Mouse (Mus musculus): Measurements from ENCODE around the gene Dlg1. TPM values are rescaled to one million over a fixed set of nuclear protein-coding genes. Genes with fewer than 3 reads are reported as not detected.
A peak's percentile ranks its signal among the peaks of the same experiment; 100 is the strongest.

The Dlg1 gene
- total RNA-seq (2014; fragmentation: Nextera tagmentation) (62.6 and 109 TPM in 2 replicates), total RNA-seq (2017) (47.9 and 60.7 TPM in 2 replicates), polyA plus RNA-seq (2012) (11.2 and 12.5 TPM in 2 replicates)

DNA sequence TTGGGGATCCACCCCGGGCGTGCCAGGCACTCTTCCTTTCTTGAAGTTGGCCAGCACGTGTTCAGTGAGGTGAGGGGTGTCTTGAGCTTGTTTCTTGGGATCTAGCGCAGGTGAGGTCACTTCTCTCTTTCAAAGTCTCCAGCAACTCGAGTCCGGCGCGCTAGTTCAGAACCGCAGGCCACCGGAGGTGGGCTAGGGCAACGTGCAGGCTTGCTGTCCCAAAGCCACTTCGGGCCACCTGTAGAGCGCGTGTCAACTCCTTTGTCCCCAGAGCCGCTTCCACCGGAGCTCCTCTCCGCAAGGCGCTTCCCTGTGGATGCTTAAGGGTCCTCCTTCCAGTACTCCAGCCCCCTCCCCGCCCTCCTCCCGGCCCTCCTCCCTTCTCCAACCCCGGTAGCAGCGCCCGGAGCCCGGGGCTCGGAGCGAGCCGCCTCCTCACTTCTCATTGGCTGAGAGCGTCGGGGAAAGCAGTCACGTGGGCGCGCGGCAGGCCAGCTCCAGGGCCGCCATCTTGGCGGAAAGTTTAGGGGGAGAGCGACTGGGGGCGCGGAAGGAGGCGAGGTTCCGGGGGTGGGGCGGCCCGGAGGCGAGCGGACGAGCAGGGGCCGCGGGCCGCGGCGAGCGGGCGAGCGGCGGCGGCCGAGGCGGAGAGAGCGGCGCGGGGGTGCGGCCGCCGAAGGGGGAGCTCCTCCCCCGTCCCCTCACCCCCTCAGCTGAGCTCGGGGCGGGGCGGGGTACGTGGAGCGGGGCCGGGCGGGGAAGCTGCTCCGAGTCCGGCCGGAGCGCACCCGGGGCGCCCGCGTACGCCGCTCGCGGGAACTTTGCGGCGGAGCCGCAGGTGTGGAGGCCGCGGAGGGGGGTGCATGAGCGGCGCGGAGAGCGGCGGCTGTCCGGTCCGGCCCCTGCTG is at the start of gene Dlg1:
Gene Dlg1, plus strand, starts transcription at position 65 of the 908 bp plus-strand sequence.
- Histone ChIP-seq H3K4me3 (ENCODE audit: low read depth, low read length) (peak within 1 kb of the TSS; percentile 85), H3K4me1 (ENCODE audit: insufficient read depth, low read depth, low read length) (peaks cover 40% of the 10 kb centered on the region), H3K27me3 (ENCODE audit: insufficient read depth, low read length) (peaks cover 17% of the 10 kb centered on the region), H3K9me3 (replicated peaks) (no peaks in the 10 kb centered on the region), H3K36me3 (replicated peaks) (peaks cover 17% of the 10 kb centered on the region)
- ATAC-seq (ENCODE audit: extremely low read depth, insufficient number of reproducible peaks, low FRiP score, poor library complexity, severe bottlenecking) (peak; percentile 91), DNase-seq (ENCODE audit: low spot score) (peak; percentile 97)
- TF ChIP-seq GATA1 (IDR thresholded peaks at IDR 0.05; ENCODE audit: borderline replicate concordance, low read length) = no peak
- TF ChIP-seq GATA2 (IDR thresholded peaks at IDR 0.05; ENCODE audit: borderline replicate concordance, low read depth, low read length) = no peak
- TF ChIP-seq TAL1 (conservative IDR thresholded peaks at IDR 0.05; ENCODE audit: low read depth, low read length) = no peak
- no peak for TF ChIP-seq CTCF (IDR thresholded peaks at IDR 0.05; ENCODE audit: low read depth, low read length)
- no peak for TF ChIP-seq POLR2AphosphoS5 (IDR thresholded peaks at IDR 0.05; ENCODE audit: insufficient replicate concordance, low read depth, low read length)

DNA sequence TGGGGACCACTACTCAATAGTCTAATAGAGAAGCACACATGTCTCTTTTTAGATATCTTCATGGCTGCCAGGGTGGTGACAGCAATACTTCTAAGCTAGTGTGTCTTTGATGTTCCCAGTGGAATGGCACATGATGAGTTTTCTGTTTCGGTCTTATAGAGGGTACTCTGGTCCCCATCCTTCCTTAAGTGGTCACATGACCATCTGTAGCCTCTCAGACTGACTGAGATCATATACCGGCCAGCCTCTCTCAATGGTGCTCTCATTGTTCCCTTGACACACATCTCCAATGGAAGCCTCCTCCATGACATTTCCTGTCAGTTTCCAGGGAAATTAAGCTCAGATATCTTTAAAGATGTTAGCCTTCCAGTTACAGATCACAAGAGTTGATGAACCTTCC is 46.9 kb upstream of the Dlg1 start:
- Histone ChIP-seq H3K4me1 (ENCODE audit: insufficient read depth, low read depth, low read length) (no peaks in the 10 kb centered on the region), H3K36me3 (replicated peaks) (no peaks in the 10 kb centered on the region), H3K27me3 (ENCODE audit: insufficient read depth, low read length) (peaks cover 28% of the 10 kb centered on the region), H3K4me3 (ENCODE audit: low read depth, low read length) (no peak overlapping the region), H3K9me3 (replicated peaks) (no peaks in the 10 kb centered on the region)
- ATAC-seq (ENCODE audit: extremely low read depth, insufficient number of reproducible peaks, low FRiP score, poor library complexity, severe bottlenecking) (no peak), DNase-seq (ENCODE audit: low spot score) (no peak)
- TF ChIP-seq TAL1 (conservative IDR thresholded peaks at IDR 0.05; ENCODE audit: low read depth, low read length) (no peak), CTCF (IDR thresholded peaks at IDR 0.05; ENCODE audit: low read depth, low read length) (no peak)

DNA sequence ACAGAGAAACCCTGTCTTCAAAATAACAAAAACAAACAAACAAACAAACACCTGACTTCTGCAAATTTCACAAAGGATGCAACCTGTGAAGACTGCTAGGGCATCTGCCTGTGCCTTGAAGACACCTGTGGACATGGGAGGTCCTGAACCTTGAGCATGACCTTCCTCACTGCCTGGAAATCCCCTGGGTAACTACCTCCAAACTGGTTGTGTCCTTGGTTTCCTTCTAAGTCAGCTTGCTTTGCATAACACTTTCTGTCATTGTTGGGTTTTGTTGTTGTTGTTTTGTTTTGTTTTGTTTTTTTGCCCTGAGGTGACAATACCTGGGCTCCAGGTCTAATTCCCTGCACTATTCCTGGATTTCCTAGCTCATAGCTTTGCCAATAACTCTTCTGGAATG is 46.1 kb upstream of the Dlg1 start:
- DNase-seq (ENCODE audit: low spot score) (no peak), ATAC-seq (ENCODE audit: extremely low read depth, insufficient number of reproducible peaks, low FRiP score, poor library complexity, severe bottlenecking) (no peak)
- H3K36me3 ChIP-seq (replicated peaks) = no peaks in the 10 kb centered on the region
- H3K27me3 ChIP-seq (ENCODE audit: insufficient read depth, low read length) = peaks cover 28% of the 10 kb centered on the region
- H3K9me3 ChIP-seq (replicated peaks) = no peaks in the 10 kb centered on the region
- no peak overlapping the region for H3K4me3 ChIP-seq (ENCODE audit: low read depth, low read length)
- no peaks in the 10 kb centered on the region for H3K4me1 ChIP-seq (ENCODE audit: insufficient read depth, low read depth, low read length)
- TF ChIP-seq POLR2AphosphoS5 (IDR thresholded peaks at IDR 0.05; ENCODE audit: insufficient replicate concordance, low read depth, low read length) (no peak), CTCF (IDR thresholded peaks at IDR 0.05; ENCODE audit: low read depth, low read length) (no peak), TAL1 (conservative IDR thresholded peaks at IDR 0.05; ENCODE audit: low read depth, low read length) (no peak), GATA1 (IDR thresholded peaks at IDR 0.05; ENCODE audit: borderline replicate concordance, low read length) (no peak), GATA2 (IDR thresholded peaks at IDR 0.05; ENCODE audit: borderline replicate concordance, low read depth, low read length) (no peak)

DNA sequence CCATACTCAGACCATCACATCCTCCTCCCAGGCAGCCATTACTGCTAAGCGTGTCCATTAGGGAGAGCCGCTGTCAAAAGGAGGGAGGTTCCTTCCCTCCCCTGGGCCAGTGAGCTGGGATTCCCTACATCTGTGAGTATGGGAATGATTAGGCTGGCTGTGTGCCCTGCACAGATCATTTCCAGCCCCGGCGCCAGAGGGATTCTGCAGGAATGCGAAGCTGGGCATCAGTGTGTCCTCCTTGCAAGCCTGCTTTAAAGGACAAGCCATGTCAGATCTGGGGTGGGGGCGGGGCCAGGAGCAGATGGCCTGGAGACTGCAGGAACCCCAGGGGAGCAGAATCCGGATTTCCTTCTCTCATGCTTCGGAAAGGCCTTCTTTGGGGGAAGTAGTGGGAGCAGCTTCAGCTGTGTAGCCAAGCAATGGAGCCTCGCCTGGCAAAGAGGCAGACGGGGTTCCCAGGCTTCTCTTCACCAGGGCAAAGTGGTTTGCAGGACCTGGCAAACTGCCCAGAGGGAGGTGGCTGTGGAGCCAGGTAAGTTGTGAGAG is 45.3 kb upstream of the Dlg1 start:
- Histone ChIP-seq H3K4me3 (ENCODE audit: low read depth, low read length) (no peak overlapping the region), H3K9me3 (replicated peaks) (no peaks in the 10 kb centered on the region), H3K27me3 (ENCODE audit: insufficient read depth, low read length) (peaks cover 28% of the 10 kb centered on the region), H3K36me3 (replicated peaks) (no peaks in the 10 kb centered on the region), H3K4me1 (ENCODE audit: insufficient read depth, low read depth, low read length) (no peaks in the 10 kb centered on the region)
- TF ChIP-seq GATA1 (IDR thresholded peaks at IDR 0.05; ENCODE audit: borderline replicate concordance, low read length) (no peak), GATA2 (IDR thresholded peaks at IDR 0.05; ENCODE audit: borderline replicate concordance, low read depth, low read length) (no peak), TAL1 (conservative IDR thresholded peaks at IDR 0.05; ENCODE audit: low read depth, low read length) (no peak), POLR2AphosphoS5 (IDR thresholded peaks at IDR 0.05; ENCODE audit: insufficient replicate concordance, low read depth, low read length) (no peak), CTCF (IDR thresholded peaks at IDR 0.05; ENCODE audit: low read depth, low read length) (no peak)
- ATAC-seq (ENCODE audit: extremely low read depth, insufficient number of reproducible peaks, low FRiP score, poor library complexity, severe bottlenecking) (no peak), DNase-seq (ENCODE audit: low spot score) (no peak)

DNA sequence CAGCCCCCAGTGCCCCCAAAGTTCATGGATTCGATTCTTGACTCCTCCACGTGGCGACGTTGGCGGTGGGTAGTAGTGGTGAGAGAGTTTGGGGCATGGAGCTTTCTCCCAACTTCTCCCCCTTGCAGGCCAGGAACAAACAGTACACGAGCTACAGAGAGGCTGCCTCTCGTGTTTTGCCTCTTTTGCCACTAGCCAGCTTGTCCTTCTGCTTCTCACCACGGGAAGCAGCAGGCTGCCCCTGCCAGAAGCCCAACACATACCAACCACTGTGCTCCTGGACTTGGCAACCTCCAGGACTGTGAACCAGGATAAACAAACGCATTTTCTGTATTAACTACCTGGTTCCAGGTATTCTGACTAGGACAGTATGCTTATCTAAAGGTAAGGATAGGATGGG is 44.6 kb upstream of the Dlg1 start:
- Histone ChIP-seq H3K4me1 (ENCODE audit: insufficient read depth, low read depth, low read length) (no peaks in the 10 kb centered on the region), H3K9me3 (replicated peaks) (no peaks in the 10 kb centered on the region), H3K27me3 (ENCODE audit: insufficient read depth, low read length) (peaks cover 24% of the 10 kb centered on the region), H3K36me3 (replicated peaks) (no peaks in the 10 kb centered on the region), H3K4me3 (ENCODE audit: low read depth, low read length) (no peak overlapping the region)
- no peak for ATAC-seq (ENCODE audit: extremely low read depth, insufficient number of reproducible peaks, low FRiP score, poor library complexity, severe bottlenecking)
- TF ChIP-seq TAL1 (conservative IDR thresholded peaks at IDR 0.05; ENCODE audit: low read depth, low read length) = no peak
- TF ChIP-seq GATA2 (IDR thresholded peaks at IDR 0.05; ENCODE audit: borderline replicate concordance, low read depth, low read length) = no peak
- no peak for TF ChIP-seq CTCF (IDR thresholded peaks at IDR 0.05; ENCODE audit: low read depth, low read length)
- no peak for TF ChIP-seq POLR2AphosphoS5 (IDR thresholded peaks at IDR 0.05; ENCODE audit: insufficient replicate concordance, low read depth, low read length)
- TF ChIP-seq GATA1 (IDR thresholded peaks at IDR 0.05; ENCODE audit: borderline replicate concordance, low read length) = no peak
- DNase-seq (ENCODE audit: low spot score) = no peak

DNA sequence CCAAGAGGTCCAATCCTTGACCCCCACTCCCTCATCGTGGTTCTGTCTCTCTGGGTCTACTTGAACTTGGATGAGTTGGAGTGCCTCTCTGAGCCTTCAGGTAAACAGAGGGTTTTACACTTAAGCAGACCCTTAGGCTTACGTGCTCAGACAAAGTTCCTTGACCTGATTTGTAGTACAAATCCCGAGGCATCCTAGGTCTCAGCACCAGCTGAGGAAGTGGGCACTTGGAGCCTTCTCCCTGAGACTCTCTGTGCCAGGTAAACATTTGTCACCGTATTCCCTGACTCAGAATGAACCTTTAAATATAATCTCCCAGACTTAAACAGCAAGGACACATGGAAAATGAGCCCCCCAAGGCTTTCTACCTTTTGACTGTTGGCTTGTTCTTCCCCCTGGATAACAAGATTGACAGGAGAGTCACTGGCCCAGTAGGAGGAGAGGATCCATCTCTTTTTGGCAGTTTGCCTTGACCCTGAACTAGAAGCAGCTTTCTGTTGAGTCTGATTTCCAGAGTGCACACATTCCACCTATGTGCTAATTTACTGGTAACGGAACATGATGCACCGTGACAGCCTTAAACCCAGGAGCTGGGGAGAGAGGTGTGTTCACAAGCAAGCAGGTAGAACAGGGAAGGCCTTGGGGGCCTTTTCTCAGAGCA is 43.4 kb upstream of the Dlg1 start:
- Histone ChIP-seq H3K36me3 (replicated peaks) (no peaks in the 10 kb centered on the region), H3K4me1 (ENCODE audit: insufficient read depth, low read depth, low read length) (peaks cover 8% of the 10 kb centered on the region), H3K9me3 (replicated peaks) (no peaks in the 10 kb centered on the region), H3K27me3 (ENCODE audit: insufficient read depth, low read length) (peaks cover 24% of the 10 kb centered on the region), H3K4me3 (ENCODE audit: low read depth, low read length) (no peak overlapping the region)
- no peak for TF ChIP-seq POLR2AphosphoS5 (IDR thresholded peaks at IDR 0.05; ENCODE audit: insufficient replicate concordance, low read depth, low read length)
- no peak for DNase-seq (ENCODE audit: low spot score)
- no peak for ATAC-seq (ENCODE audit: extremely low read depth, insufficient number of reproducible peaks, low FRiP score, poor library complexity, severe bottlenecking)
